Mouse (Mus musculus) urinary bladder, postnatal 0 days (tissue): ENCODE measurements around the gene Aif1l. TPM values are rescaled to one million over a fixed set of nuclear protein-coding genes. Genes with fewer than 3 reads are reported as not detected.

Experiments used
- polyA plus RNA-seq: library from polyadenylated mRNA; unstranded; fragments of >200 nt; fragmentation: Nextera tagmentation; extraction: Ambion mirVana; gene quantifications from 2 replicates; pipeline ENCODE4 v1.2.1, GENCODE M21; 2015

The Aif1l gene
- polyA plus RNA-seq, result 8.9 and 13.1 TPM in 2 replicates

DNA sequence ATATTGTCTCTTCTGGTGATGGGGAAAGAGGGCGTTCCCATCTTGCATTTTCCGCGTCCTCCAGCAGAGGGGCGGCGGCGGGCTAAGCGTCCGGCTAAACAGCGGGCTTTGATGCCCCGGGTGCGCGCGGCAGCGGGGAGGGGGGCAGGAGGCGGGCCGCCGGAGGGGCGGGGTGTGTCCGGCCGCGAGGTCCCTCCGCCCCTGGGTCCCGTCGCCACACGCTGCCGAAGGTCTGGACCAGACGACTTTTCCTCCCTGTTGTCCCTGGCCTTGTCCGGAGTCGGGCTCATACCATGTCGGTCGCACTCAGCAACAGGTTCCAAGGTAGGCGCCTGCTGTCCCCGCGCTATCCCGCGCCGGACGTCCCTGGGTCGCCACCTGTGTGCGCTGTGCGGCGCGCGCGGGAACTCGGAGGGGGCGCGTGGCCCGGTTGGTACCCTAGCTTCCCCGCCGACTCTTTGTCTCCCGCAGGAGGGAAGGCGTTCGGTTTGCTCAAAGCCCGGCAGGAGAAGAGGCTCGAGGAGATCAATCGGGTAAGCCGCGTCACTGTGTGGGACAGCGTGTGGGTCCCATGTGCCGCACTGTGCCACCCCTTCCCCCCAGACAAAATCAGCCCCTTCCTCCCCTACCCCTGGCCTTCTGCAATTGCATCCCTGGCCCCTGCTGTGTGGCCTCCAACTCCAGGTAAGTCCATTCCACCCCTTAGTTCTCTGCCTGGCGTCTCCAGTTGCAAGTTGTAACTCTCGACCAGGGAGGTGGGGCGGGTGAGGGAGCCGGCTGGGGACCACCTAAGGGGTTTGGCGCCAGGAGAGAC is at the start of gene Aif1l:
TSS of gene Aif1l (plus strand) at position 82 of the 814 bp plus-strand sequence.

GRCm38 (mm10) chr2:31974141-31974808 is 24.3 kb downstream of the Aif1l start, which contains the start of gene Nup214:
Gene Nup214, plus strand, starts transcription at chr2:31974436.

Other genes with a start within 250 kb of the Aif1l start
- 0.07 and 0.19 TPM in 2 replicates for gene Qrfp, start 139.6 kb upstream of the Aif1l start, polyA plus RNA-seq
- gene Fibcd1, start 104.1 kb upstream of the Aif1l start, polyA plus RNA-seq, result 0.04 TPM in 1 of 2 replicates, not detected in the other
- 0.54 and 0.58 TPM in 2 replicates for gene Lamc3, start 62.8 kb upstream of the Aif1l start, polyA plus RNA-seq
- gene Nup214, start 24.3 kb downstream of the Aif1l start, polyA plus RNA-seq, result 38.2 and 38.8 TPM in 2 replicates
- gene Fam78a, start 134.7 kb downstream of the Aif1l start, polyA plus RNA-seq, result 0.37 and 0.65 TPM in 2 replicates
- 2.6 and 3.2 TPM in 2 replicates for gene Plpp7, start 145.4 kb downstream of the Aif1l start, polyA plus RNA-seq
- 20.9 and 22.2 TPM in 2 replicates for gene Prrc2b, start 200.9 kb downstream of the Aif1l start, polyA plus RNA-seq